Mouse (Mus musculus): Measurements from ENCODE around the gene Banf2.

The Banf2 gene

GRCm38 (mm10) chr2:144107810-144108209 is 75.0 kb downstream of the Banf2 start:
- no peak for DNase-seq

DNA sequence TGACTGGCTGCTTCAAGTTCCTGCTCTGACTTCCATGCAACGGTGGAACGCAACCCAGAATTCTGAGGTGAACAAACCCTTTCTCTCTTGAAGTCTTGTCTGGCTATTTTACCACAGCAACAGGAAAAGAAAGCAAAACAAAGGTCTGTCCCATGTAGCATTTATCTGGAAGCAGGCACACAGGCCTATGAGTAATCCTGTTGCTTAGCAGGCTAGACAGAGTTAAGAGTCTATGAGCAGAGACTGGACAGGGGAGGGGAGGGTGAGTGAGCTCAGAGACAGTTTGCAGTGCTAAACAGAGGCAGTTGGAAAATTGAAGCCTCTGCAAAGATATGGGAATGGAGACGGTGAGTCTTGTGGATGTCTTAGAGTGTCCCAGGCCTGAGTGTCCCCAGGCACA is 75.5 kb downstream of the Banf2 start:
- DNase-seq: no peak

DNA sequence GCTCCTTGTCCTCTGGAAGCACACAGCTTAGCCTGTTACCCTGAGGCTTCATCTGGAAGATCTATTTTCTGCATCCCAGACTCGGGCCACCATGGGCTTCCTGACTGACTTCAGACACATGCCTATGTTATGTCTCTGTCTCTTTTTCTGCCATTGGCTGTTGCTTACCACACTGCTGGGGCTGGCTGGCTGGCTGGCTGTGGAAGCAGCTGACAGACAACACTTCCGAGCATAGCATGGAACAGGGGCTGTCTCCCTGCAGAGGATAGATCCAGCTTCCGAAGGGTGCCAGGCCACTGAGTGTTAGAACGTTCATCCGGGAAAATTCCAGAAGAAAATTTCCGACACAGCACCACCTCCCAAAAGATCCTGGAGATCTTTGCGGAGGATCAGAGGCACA is 79.1 kb downstream of the Banf2 start:
- DNase-seq: no peak

GRCm38 (mm10) chr2:144112666-144113065 is 79.8 kb downstream of the Banf2 start:
- no peak for DNase-seq

GRCm38 (mm10) chr2:144118061-144118460 is 85.2 kb downstream of the Banf2 start:
- DNase-seq: no peak

GRCm38 (mm10) chr2:144120186-144120823 is 87.4 kb downstream of the Banf2 start:
- no peak for DNase-seq

- no peak for DNase-seq
These were observed 89.2 kb downstream of the Banf2 start for GRCm38 (mm10) chr2:144122068-144122467.

Measured in cerebellum, adult 11 months (tissue).